8 mouse cellular contexts compared by ENCODE assay signal in the genomic region with DNA sequence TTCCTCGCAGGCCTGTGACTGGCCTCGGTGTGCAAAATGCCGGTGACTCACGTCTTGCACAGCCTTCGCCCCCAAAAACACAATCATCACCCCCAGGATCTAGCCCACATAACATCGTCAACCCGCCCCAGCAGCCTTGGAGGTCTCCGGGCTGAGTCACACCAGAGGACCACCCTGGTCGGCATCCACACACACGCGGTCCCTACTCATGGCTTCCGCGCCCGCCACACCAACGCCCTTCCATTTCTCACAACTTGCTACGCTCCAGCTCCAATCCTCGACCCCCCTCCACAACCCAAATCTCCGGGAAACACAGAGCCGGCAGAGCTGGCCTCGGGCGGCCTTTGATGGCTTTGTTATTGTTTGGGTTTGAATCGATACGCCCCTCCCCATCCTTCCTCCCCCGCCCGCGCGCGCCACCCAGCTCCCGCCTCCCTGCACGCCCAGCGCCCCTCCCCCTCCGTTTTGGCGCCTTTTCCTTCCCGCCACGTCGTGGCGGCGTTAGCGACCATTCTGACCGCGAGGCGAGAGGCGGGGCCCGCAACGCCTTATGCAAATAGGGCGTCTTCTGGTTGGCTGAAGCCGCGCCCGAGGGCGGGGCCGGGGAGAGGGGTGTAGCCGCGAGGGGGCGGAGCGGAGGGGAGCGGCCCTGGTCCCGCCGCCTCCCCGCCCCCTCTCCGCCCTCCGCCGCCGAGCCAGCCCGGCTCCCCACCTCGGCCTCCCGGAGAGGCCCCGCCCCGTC. TPM values are rescaled to one million over a fixed set of nuclear protein-coding genes. Genes with fewer than 3 reads are reported as not detected.
A peak's percentile ranks its signal among the peaks of the same experiment; 100 is the strongest.
DNase-seq lines count a peak whose midpoint lies in the region; ATAC-seq and TF ChIP-seq lines count a peak whose summit lies in the region.

No protein-coding gene starts in this region.

- WGBS in heart, embryonic 12.5 days, result under 1% methylated on average over 53 of the region's 68 CpGs
- under 1% methylated on average over 51 of the region's 68 CpGs for WGBS in kidney, postnatal 0 days
- under 1% methylated on average over 53 of the region's 68 CpGs for whole genome bisulfite sequencing in liver, embryonic 11.5 days
- WGBS in stomach, embryonic 14.5 days, result under 1% methylated on average over 56 of the region's 68 CpGs

- DNase-seq in brain, embryonic 14.5 days (ENCODE audit: low read depth), result peak; percentile 100
- peak; percentile 99 for DNase-seq in kidney, postnatal 0 days (ENCODE audit: low spot score)
- peak; percentile 100 for DNase-seq in liver, embryonic 11.5 days (ENCODE audit: low spot score)
- peak; percentile 99 for DNase-seq in naive thymus-derived CD4-positive, alpha-beta T cell, adult 2 months (ENCODE audit: low read depth)

- H3K79me2 ChIP-seq in C2C12 (ENCODE audit: control insufficient read depth, insufficient read depth), result peaks cover 13% of the 10 kb centered on the region

- peaks cover 10% of the 10 kb centered on the region for H3K36me3 ChIP-seq in C2C12 (ENCODE audit: control insufficient read depth, insufficient read depth)
- H3K36me3 ChIP-seq in erythroblast, embryonic 14.5 days (ENCODE audit: control insufficient read depth), result peaks cover 49% of the 10 kb centered on the region
- H3K36me3 ChIP-seq in heart, embryonic 12.5 days, result peaks cover 21% of the 10 kb centered on the region
- peaks cover 13% of the 10 kb centered on the region for H3K36me3 ChIP-seq in kidney, postnatal 0 days (ENCODE audit: insufficient read depth, low read length)
- H3K36me3 ChIP-seq in liver, embryonic 11.5 days (ENCODE audit: control insufficient read depth, insufficient read depth, low read length), result peaks cover 18% of the 10 kb centered on the region
- H3K36me3 ChIP-seq in stomach, embryonic 14.5 days (ENCODE audit: control insufficient read depth, insufficient read depth, low read length), result peaks cover 9% of the 10 kb centered on the region; the same call in 1 of the 2 replicates

- ATAC-seq in heart, embryonic 12.5 days (ENCODE audit: insufficient number of reproducible peaks, low FRiP score), result peak; percentile 92
- ATAC-seq in kidney, postnatal 0 days (replicated peaks; ENCODE audit: low FRiP score, low read depth), result peak; percentile 91
- ATAC-seq in liver, embryonic 11.5 days (replicated peaks; ENCODE audit: low FRiP score), result peak; percentile 85
- peak; percentile 92 for ATAC-seq in stomach, embryonic 14.5 days (ENCODE audit: insufficient number of reproducible peaks, insufficient read depth, low FRiP score, low read depth)

- peak overlapping the region; percentile 95 for H3K4me2 ChIP-seq in heart, embryonic 12.5 days
- peak overlapping the region; percentile 89 for H3K4me2 ChIP-seq in kidney, postnatal 0 days (ENCODE audit: low read length)
- H3K4me2 ChIP-seq in liver, embryonic 11.5 days, result peak overlapping the region; percentile 95
- peak overlapping the region; percentile 69 for H3K4me2 ChIP-seq in stomach, embryonic 14.5 days (replicated peaks; ENCODE audit: low read depth, low read length)

- H3K9me3 ChIP-seq in erythroblast, embryonic 14.5 days (ENCODE audit: control insufficient read depth, low read length), result peaks cover 2% of the 10 kb centered on the region; the same call in 1 of the 2 replicates
- no peaks in the 10 kb centered on the region for H3K9me3 ChIP-seq in heart, embryonic 12.5 days (replicated peaks)
- no peaks in the 10 kb centered on the region for H3K9me3 ChIP-seq in kidney, postnatal 0 days (replicated peaks; ENCODE audit: low read length)
- no peaks in the 10 kb centered on the region for H3K9me3 ChIP-seq in liver, embryonic 11.5 days (ENCODE audit: control insufficient read depth, low read length)
- no peaks in the 10 kb centered on the region for H3K9me3 ChIP-seq in stomach, embryonic 14.5 days (ENCODE audit: control insufficient read depth, low read depth, low read length)

- H3K4me1 ChIP-seq in erythroblast, embryonic 14.5 days (ENCODE audit: control insufficient read depth), result peaks cover 67% of the 10 kb centered on the region
- H3K4me1 ChIP-seq in heart, embryonic 12.5 days (replicated peaks), result peaks cover 24% of the 10 kb centered on the region
- H3K4me1 ChIP-seq in kidney, postnatal 0 days (replicated peaks; ENCODE audit: insufficient read depth, low read length), result peaks cover 6% of the 10 kb centered on the region; the same call in 1 of the 2 replicates
- H3K4me1 ChIP-seq in liver, embryonic 11.5 days (replicated peaks; ENCODE audit: control insufficient read depth, insufficient read depth, low read length), result peaks cover 44% of the 10 kb centered on the region
- H3K4me1 ChIP-seq in stomach, embryonic 14.5 days (ENCODE audit: control insufficient read depth, insufficient read depth, low read length), result peaks cover 14% of the 10 kb centered on the region

- H3K27ac ChIP-seq in heart, embryonic 12.5 days (ENCODE audit: poor library complexity, severe bottlenecking), result peak overlapping the region; percentile 93
- H3K27ac ChIP-seq in kidney, postnatal 0 days, result peak overlapping the region; percentile 93
- H3K27ac ChIP-seq in liver, embryonic 11.5 days (ENCODE audit: low read depth, low read length), result peak overlapping the region; percentile 89
- peak overlapping the region; percentile 86 for H3K27ac ChIP-seq in stomach, embryonic 14.5 days (ENCODE audit: low read length)

- H3K4me3 ChIP-seq in C2C12 (ENCODE audit: insufficient read depth, poor library complexity, severe bottlenecking), result peak overlapping the region; percentile 56
- H3K4me3 ChIP-seq in erythroblast, embryonic 14.5 days (replicated peaks), result peak overlapping the region; percentile 79
- peak overlapping the region; percentile 85 for H3K4me3 ChIP-seq in heart, embryonic 12.5 days
- peak overlapping the region; percentile 96 for H3K4me3 ChIP-seq in kidney, postnatal 0 days (replicated peaks; ENCODE audit: low read depth, low read length)
- peak overlapping the region; percentile 85 for H3K4me3 ChIP-seq in liver, embryonic 11.5 days (ENCODE audit: low read depth, low read length)
- peak overlapping the region; percentile 82 for H3K4me3 ChIP-seq in stomach, embryonic 14.5 days (ENCODE audit: low read depth, low read length)

- TF ChIP-seq POLR2A in brain, embryonic 14.5 days (IDR thresholded peaks at IDR 0.05; ENCODE audit: borderline replicate concordance, extremely low read depth, insufficient read depth, insufficient read length, poor library complexity, severe bottlenecking), result peak; percentile 65; the same call in 1 of the 2 replicates

- no peaks in the 10 kb centered on the region for H3K27me3 ChIP-seq in C2C12 (ENCODE audit: control insufficient read depth, insufficient read depth, insufficient read length)
- H3K27me3 ChIP-seq in erythroblast, embryonic 14.5 days (ENCODE audit: control insufficient read depth), result no peaks in the 10 kb centered on the region; the same call in 1 of the 2 replicates
- no peaks in the 10 kb centered on the region for H3K27me3 ChIP-seq in heart, embryonic 12.5 days (replicated peaks)
- H3K27me3 ChIP-seq in kidney, postnatal 0 days (ENCODE audit: insufficient read depth, low read length), result no peaks in the 10 kb centered on the region
- no peaks in the 10 kb centered on the region for H3K27me3 ChIP-seq in liver, embryonic 11.5 days (replicated peaks; ENCODE audit: control insufficient read depth, insufficient read depth, low read length)
- H3K27me3 ChIP-seq in stomach, embryonic 14.5 days (ENCODE audit: control insufficient read depth, insufficient read depth, low read length), result no peaks in the 10 kb centered on the region

- H3K79me3 ChIP-seq in C2C12 (ENCODE audit: low read depth), result peaks cover 5% of the 10 kb centered on the region

- H3K9ac ChIP-seq in heart, embryonic 12.5 days, result peak overlapping the region; percentile 94
- peak overlapping the region; percentile 97 for H3K9ac ChIP-seq in kidney, postnatal 0 days (ENCODE audit: low read depth, low read length)
- H3K9ac ChIP-seq in liver, embryonic 11.5 days (ENCODE audit: low read depth, low read length), result peak overlapping the region; percentile 99
- peak overlapping the region; percentile 81 for H3K9ac ChIP-seq in stomach, embryonic 14.5 days (replicated peaks; ENCODE audit: low read depth, low read length)

- peak overlapping the region; percentile 70 for H3ac ChIP-seq in C2C12 (ENCODE audit: control insufficient read depth, insufficient read length, low read depth)

- no peak for TF ChIP-seq CTCF in C2C12 (IDR thresholded peaks at IDR 0.05; ENCODE audit: control insufficient read depth, insufficient read depth, insufficient read length)
- no peak for TF ChIP-seq CTCF in brain, embryonic 14.5 days (IDR thresholded peaks at IDR 0.05; ENCODE audit: borderline replicate concordance, extremely low read depth, insufficient read depth, insufficient read length)
- peak; percentile 31; the same call in 1 of the 2 replicates for TF ChIP-seq CTCF in kidney, postnatal 0 days (IDR thresholded peaks at IDR 0.05; ENCODE audit: low read depth)

RNA-seq across cellular contexts. Expression of a gene that starts 0.4 kb away (rescaled TPM):
- polyA plus RNA-seq in C2C12 (2012; fragmentation: generic; extraction: Trizol), result 4.8 TPM
- polyA plus RNA-seq in brain, embryonic 14.5 days (2012; rRNA removed), result 11.4 and 15.6 TPM in 2 replicates
- 72.6 and 76.6 TPM in 2 replicates for polyA plus RNA-seq in erythroblast, embryonic 14.5 days (2012)
- polyA plus RNA-seq in heart, embryonic 12.5 days (2016; fragmentation: Nextera tagmentation; extraction: Ambion mirVana), result 25.1 and 27.0 TPM in 2 replicates
- polyA plus RNA-seq in kidney, postnatal 0 days (2015; fragmentation: Nextera tagmentation; extraction: Ambion mirVana), result 21.3 and 21.6 TPM in 2 replicates
- 41.6 and 47.0 TPM in 2 replicates for polyA plus RNA-seq in liver, embryonic 11.5 days (2014; fragmentation: Nextera tagmentation; extraction: Ambion mirVana)
- polyA plus RNA-seq in stomach, embryonic 14.5 days (2014; fragmentation: Nextera tagmentation; extraction: Ambion mirVana), result 10.1 TPM in 2 replicates

RNA-seq across cellular contexts. Expression of a gene that starts 59.3 kb away (rescaled TPM):
- polyA plus RNA-seq in C2C12 (2012; fragmentation: generic; extraction: Trizol), result not detected
- polyA plus RNA-seq in brain, embryonic 14.5 days (2012; rRNA removed), result not detected in 2 replicates
- not detected in 2 replicates for polyA plus RNA-seq in erythroblast, embryonic 14.5 days (2012)
- not detected in 2 replicates for polyA plus RNA-seq in heart, embryonic 12.5 days (2016; fragmentation: Nextera tagmentation; extraction: Ambion mirVana)
- polyA plus RNA-seq in kidney, postnatal 0 days (2015; fragmentation: Nextera tagmentation; extraction: Ambion mirVana), result not detected in 2 replicates
- 0.11 TPM in 1 of 2 replicates, not detected in the other for polyA plus RNA-seq in liver, embryonic 11.5 days (2014; fragmentation: Nextera tagmentation; extraction: Ambion mirVana)
- not detected in 2 replicates for polyA plus RNA-seq in stomach, embryonic 14.5 days (2014; fragmentation: Nextera tagmentation; extraction: Ambion mirVana)

RNA-seq across cellular contexts. Expression of a gene that starts 59.4 kb away (rescaled TPM):
- polyA plus RNA-seq in C2C12 (2012; fragmentation: generic; extraction: Trizol), result 7.9 TPM
- polyA plus RNA-seq in brain, embryonic 14.5 days (2012; rRNA removed), result 29.2 and 40.6 TPM in 2 replicates
- 0.99 and 1.1 TPM in 2 replicates for polyA plus RNA-seq in erythroblast, embryonic 14.5 days (2012)
- polyA plus RNA-seq in heart, embryonic 12.5 days (2016; fragmentation: Nextera tagmentation; extraction: Ambion mirVana), result 13.8 and 14.9 TPM in 2 replicates
- 11.9 and 12.0 TPM in 2 replicates for polyA plus RNA-seq in kidney, postnatal 0 days (2015; fragmentation: Nextera tagmentation; extraction: Ambion mirVana)
- 11.5 and 11.8 TPM in 2 replicates for polyA plus RNA-seq in liver, embryonic 11.5 days (2014; fragmentation: Nextera tagmentation; extraction: Ambion mirVana)
- polyA plus RNA-seq in stomach, embryonic 14.5 days (2014; fragmentation: Nextera tagmentation; extraction: Ambion mirVana), result 15.2 and 15.6 TPM in 2 replicates

Comparison
In these comparisons a context has a peak if more than half of its experiments do, and no peak if none do; other contexts are left out.
1. Peak in every context shown above with its lines: DNase-seq, ATAC-seq, H3K4me3 ChIP-seq and H3K27ac ChIP-seq.